Mouse (Mus musculus): Measurements from ENCODE around the gene Rsph1. TPM values are rescaled to one million over a fixed set of nuclear protein-coding genes. Genes with fewer than 3 reads are reported as not detected.

The Rsph1 gene
- polyA plus RNA-seq, 1 experiment from 2014 or later, result 0.62 TPM

DNA sequence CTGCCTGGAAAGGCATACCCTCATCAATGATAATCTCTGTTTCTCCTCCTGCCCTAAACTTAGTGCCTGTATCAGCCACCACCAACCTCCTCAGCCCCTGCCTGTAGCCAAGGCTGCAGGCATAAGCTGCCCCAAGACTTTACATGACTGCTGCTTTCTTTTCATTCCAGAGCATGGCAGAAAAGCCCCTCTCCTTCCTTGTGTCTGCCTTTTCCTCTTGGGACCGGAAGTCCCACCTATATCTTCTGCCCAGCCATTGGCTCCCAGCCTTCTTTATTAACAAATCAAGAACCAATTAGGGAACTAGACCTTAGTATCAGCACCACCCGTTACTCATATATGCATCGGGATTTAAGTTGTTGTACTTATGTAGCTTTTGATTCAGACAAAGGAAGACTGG is 10.0 kb upstream of the Rsph1 start:
- H3K36me3 ChIP-seq (ENCODE audit: control insufficient read depth, insufficient read depth, low read length), result no peaks in the 10 kb centered on the region
- H3K9me3 ChIP-seq (ENCODE audit: control insufficient read depth, low read depth, low read length), result no peaks in the 10 kb centered on the region
- H3K4me1 ChIP-seq (ENCODE audit: control insufficient read depth, insufficient read depth, low read length), result no peaks in the 10 kb centered on the region
- H3K4me2 ChIP-seq (replicated peaks; ENCODE audit: low read depth, low read length), result no peak overlapping the region
- WGBS, result 74% methylated on average over 3 of the region's 3 CpGs
- H3K27ac ChIP-seq (ENCODE audit: low read length), result no peak overlapping the region
- no peak for ATAC-seq (ENCODE audit: insufficient number of reproducible peaks, insufficient read depth, low FRiP score, low read depth)
- H3K27me3 ChIP-seq (ENCODE audit: control insufficient read depth, insufficient read depth, low read length), result no peaks in the 10 kb centered on the region
- H3K9ac ChIP-seq (replicated peaks; ENCODE audit: low read depth, low read length), result no peak overlapping the region
- H3K4me3 ChIP-seq (ENCODE audit: low read depth, low read length), result no peak overlapping the region

DNA sequence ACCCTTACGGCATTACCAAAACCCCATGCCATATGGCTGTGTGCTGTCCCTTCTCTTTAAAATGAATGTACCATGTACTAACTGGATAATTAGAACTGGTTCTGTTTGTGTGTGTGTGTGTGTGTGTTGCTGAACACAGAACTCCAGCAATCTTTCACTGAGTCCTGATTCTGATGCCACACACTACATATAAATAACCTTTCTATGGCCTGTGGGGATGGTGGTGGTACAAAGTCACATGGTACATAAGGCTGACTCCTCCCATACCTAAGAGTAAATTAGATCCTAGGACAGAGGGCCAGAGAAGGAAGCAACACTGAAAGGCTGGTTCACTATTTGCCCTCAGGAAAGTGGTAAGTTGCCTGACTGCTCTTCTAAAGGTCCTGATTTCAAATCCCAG is 9.3 kb upstream of the Rsph1 start, which contains the start of gene Slc37a1:
Slc37a1 (plus strand) TSS at position 301 of the 400 bp plus-strand sequence.
- no peaks in the 10 kb centered on the region for H3K4me1 ChIP-seq (ENCODE audit: control insufficient read depth, insufficient read depth, low read length)
- no peaks in the 10 kb centered on the region for H3K9me3 ChIP-seq (ENCODE audit: control insufficient read depth, low read depth, low read length)
- no peak within 1 kb of the TSS for H3K9ac ChIP-seq (replicated peaks; ENCODE audit: low read depth, low read length)
- H3K27ac ChIP-seq (ENCODE audit: low read length), result no peak within 1 kb of the TSS
- ATAC-seq (ENCODE audit: insufficient number of reproducible peaks, insufficient read depth, low FRiP score, low read depth), result no peak
- no peak within 1 kb of the TSS for H3K4me2 ChIP-seq (replicated peaks; ENCODE audit: low read depth, low read length)
- WGBS, result 100% methylated on average over 1 of the region's 1 CpGs
- no peaks in the 10 kb centered on the region for H3K27me3 ChIP-seq (ENCODE audit: control insufficient read depth, insufficient read depth, low read length)
- no peaks in the 10 kb centered on the region for H3K36me3 ChIP-seq (ENCODE audit: control insufficient read depth, insufficient read depth, low read length)
- no peak within 1 kb of the TSS for H3K4me3 ChIP-seq (ENCODE audit: low read depth, low read length)

DNA sequence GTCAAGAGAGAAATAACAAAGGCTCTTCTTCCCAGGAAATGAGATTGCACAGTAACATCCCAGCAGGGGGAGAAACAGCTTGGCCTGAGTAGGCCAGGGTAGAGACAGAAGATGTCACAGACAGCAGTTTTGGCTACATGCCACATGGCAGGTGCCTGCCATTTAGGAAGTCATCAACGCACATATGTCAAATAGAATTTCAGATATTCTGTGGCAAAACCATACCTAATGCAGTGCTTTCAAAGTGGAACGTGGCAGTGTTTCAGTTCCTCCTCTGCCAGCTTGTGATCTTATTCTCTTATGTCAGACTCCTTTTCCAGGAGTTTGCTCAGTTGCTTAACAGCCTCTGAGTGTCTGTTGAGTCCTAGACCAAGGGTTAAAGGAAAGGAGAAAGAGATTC is 8.7 kb upstream of the Rsph1 start:
- Histone ChIP-seq H3K4me1 (ENCODE audit: control insufficient read depth, insufficient read depth, low read length) (no peaks in the 10 kb centered on the region), H3K4me2 (replicated peaks; ENCODE audit: low read depth, low read length) (no peak overlapping the region), H3K9ac (replicated peaks; ENCODE audit: low read depth, low read length) (no peak overlapping the region), H3K27ac (ENCODE audit: low read length) (no peak overlapping the region), H3K36me3 (ENCODE audit: control insufficient read depth, insufficient read depth, low read length) (no peaks in the 10 kb centered on the region), H3K27me3 (ENCODE audit: control insufficient read depth, insufficient read depth, low read length) (no peaks in the 10 kb centered on the region), H3K9me3 (ENCODE audit: control insufficient read depth, low read depth, low read length) (no peaks in the 10 kb centered on the region), H3K4me3 (ENCODE audit: low read depth, low read length) (no peak overlapping the region)
- ATAC-seq (ENCODE audit: insufficient number of reproducible peaks, insufficient read depth, low FRiP score, low read depth), result no peak
- WGBS, result 73% methylated on average over 2 of the region's 2 CpGs

DNA sequence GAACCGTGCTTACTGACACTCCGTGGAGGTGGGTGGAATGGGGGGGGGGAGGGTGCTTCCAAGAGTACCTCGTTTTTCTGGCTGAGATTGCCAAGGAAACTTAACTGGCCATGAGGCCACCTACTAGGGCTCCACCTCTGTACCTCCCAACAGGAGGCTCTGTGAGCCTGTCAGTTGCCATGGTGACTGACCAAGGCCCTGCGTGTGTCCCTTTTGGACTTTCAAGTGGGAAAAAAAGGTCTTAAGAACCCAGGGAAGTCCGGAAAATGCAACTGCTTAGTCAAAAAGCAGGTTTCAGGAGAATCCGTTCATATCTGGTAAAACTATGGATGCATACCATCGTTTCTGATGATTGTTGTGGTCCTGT is 5.5 kb upstream of the Rsph1 start:
- H3K27me3 ChIP-seq (ENCODE audit: control insufficient read depth, insufficient read depth, low read length), result no peaks in the 10 kb centered on the region
- no peak overlapping the region for H3K9ac ChIP-seq (replicated peaks; ENCODE audit: low read depth, low read length)
- 28% methylated on average over 7 of the region's 7 CpGs for WGBS
- no peaks in the 10 kb centered on the region for H3K9me3 ChIP-seq (ENCODE audit: control insufficient read depth, low read depth, low read length)
- H3K27ac ChIP-seq (ENCODE audit: low read length), result no peak overlapping the region
- H3K4me2 ChIP-seq (replicated peaks; ENCODE audit: low read depth, low read length), result no peak overlapping the region
- H3K4me1 ChIP-seq (ENCODE audit: control insufficient read depth, insufficient read depth, low read length), result no peaks in the 10 kb centered on the region
- no peaks in the 10 kb centered on the region for H3K36me3 ChIP-seq (ENCODE audit: control insufficient read depth, insufficient read depth, low read length)
- ATAC-seq (ENCODE audit: insufficient number of reproducible peaks, insufficient read depth, low FRiP score, low read depth), result no peak
- H3K4me3 ChIP-seq (ENCODE audit: low read depth, low read length), result no peak overlapping the region

DNA sequence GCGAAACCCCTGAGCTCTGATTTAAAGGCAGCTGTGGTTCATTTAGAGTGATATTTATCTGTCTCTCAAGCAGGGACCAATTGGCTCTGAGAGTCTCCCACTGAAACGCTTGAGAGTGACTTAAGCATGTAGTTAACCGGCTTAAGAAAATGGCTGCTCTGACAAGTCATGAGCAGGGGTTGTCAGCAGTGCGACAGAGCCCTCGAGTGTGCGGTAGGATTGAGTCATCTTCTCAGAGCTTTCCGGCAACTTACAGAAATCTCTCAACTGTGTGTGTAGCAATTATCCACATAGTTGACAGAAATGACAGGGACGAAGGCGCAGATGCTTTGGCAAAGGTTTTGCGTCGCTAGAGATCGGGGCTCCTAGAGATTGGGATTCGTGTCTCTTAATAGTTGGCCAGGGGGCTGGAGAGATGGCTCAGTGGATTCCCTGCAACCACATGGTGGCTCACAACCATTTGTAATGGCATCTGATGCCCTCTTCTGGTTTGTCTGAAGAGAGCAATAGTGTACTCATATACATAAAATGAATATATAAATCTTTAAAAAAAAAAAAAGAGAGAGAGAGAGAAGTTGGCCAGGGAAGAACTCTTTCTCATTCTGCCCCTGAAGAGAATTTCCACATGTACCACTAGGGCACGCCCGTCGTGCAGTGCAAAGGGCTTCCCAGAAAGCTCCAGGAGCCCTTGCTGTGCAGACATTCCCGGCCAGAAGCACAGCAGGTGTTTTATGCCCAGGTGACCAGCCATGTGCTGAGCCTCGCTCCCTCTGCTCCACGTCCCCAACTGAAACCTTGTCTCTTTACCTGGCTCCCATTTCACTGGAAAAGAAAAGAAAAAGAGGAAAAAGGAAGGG is 4.9 kb upstream of the Rsph1 start:
- no peak for ATAC-seq (ENCODE audit: insufficient number of reproducible peaks, insufficient read depth, low FRiP score, low read depth)
- no peak overlapping the region for H3K27ac ChIP-seq (ENCODE audit: low read length)
- no peak overlapping the region for H3K9ac ChIP-seq (replicated peaks; ENCODE audit: low read depth, low read length)
- no peaks in the 10 kb centered on the region for H3K36me3 ChIP-seq (ENCODE audit: control insufficient read depth, insufficient read depth, low read length)
- H3K4me2 ChIP-seq (replicated peaks; ENCODE audit: low read depth, low read length), result no peak overlapping the region
- no peaks in the 10 kb centered on the region for H3K27me3 ChIP-seq (ENCODE audit: control insufficient read depth, insufficient read depth, low read length)
- no peak overlapping the region for H3K4me3 ChIP-seq (ENCODE audit: low read depth, low read length)
- no peaks in the 10 kb centered on the region for H3K4me1 ChIP-seq (ENCODE audit: control insufficient read depth, insufficient read depth, low read length)
- H3K9me3 ChIP-seq (ENCODE audit: control insufficient read depth, low read depth, low read length), result no peaks in the 10 kb centered on the region
- WGBS, result 47% methylated on average over 19 of the region's 19 CpGs

DNA sequence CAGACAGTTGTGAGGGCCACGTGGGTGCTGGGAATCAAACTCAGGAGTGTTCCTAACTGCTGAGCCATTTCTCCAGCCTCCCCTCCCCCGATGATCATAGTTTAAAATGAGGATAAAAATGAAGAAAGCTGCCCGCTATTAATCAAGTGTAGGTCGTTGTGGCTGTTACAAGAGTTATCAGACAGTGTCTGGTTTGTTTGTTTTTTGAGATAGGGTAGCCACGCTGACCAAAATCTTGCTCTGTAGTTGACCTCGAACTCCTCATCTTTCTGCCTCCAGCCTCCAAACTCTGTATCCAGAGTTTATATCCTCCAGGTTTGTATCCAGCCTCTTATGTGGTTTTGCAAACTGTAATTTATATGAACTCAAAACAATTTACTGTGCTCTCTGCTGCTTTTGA is 3.1 kb upstream of the Rsph1 start:
- H3K4me1 ChIP-seq (ENCODE audit: control insufficient read depth, insufficient read depth, low read length), result no peaks in the 10 kb centered on the region
- no peaks in the 10 kb centered on the region for H3K27me3 ChIP-seq (ENCODE audit: control insufficient read depth, insufficient read depth, low read length)
- no peak overlapping the region for H3K4me3 ChIP-seq (ENCODE audit: low read depth, low read length)
- no peak for ATAC-seq (ENCODE audit: insufficient number of reproducible peaks, insufficient read depth, low FRiP score, low read depth)
- no peak overlapping the region for H3K9ac ChIP-seq (replicated peaks; ENCODE audit: low read depth, low read length)
- no peaks in the 10 kb centered on the region for H3K36me3 ChIP-seq (ENCODE audit: control insufficient read depth, insufficient read depth, low read length)
- no peaks in the 10 kb centered on the region for H3K9me3 ChIP-seq (ENCODE audit: control insufficient read depth, low read depth, low read length)
- no peak overlapping the region for H3K4me2 ChIP-seq (replicated peaks; ENCODE audit: low read depth, low read length)
- 48% methylated on average over 6 of the region's 6 CpGs for WGBS
- no peak overlapping the region for H3K27ac ChIP-seq (ENCODE audit: low read length)

DNA sequence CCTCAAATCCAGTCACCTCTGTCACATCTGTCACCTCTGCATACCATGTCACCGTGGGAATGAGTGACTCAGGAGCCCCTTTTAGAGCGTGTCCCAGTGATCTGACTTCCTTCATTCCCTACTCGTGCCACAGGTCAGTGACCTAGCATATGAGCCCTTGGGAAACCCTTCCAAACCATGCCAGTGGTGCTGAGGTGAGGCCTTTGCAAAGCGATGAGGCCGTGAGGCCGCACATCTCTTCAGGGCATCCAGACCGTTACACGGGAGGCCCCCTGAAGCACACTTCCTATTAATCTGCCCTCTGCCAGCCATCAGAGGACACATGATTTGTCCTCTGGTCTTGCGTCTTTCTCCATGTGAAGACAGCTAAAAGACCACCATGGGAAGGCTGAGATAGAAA is 2.4 kb upstream of the Rsph1 start:
- ATAC-seq (ENCODE audit: insufficient number of reproducible peaks, insufficient read depth, low FRiP score, low read depth), result no peak
- no peak overlapping the region for H3K9ac ChIP-seq (replicated peaks; ENCODE audit: low read depth, low read length)
- no peak overlapping the region for H3K4me2 ChIP-seq (replicated peaks; ENCODE audit: low read depth, low read length)
- H3K4me3 ChIP-seq (ENCODE audit: low read depth, low read length), result no peak overlapping the region
- no peaks in the 10 kb centered on the region for H3K27me3 ChIP-seq (ENCODE audit: control insufficient read depth, insufficient read depth, low read length)
- no peaks in the 10 kb centered on the region for H3K4me1 ChIP-seq (ENCODE audit: control insufficient read depth, insufficient read depth, low read length)
- no peaks in the 10 kb centered on the region for H3K9me3 ChIP-seq (ENCODE audit: control insufficient read depth, low read depth, low read length)
- no peaks in the 10 kb centered on the region for H3K36me3 ChIP-seq (ENCODE audit: control insufficient read depth, insufficient read depth, low read length)
- no peak overlapping the region for H3K27ac ChIP-seq (ENCODE audit: low read length)
- 78% methylated on average over 9 of the region's 9 CpGs for WGBS

DNA sequence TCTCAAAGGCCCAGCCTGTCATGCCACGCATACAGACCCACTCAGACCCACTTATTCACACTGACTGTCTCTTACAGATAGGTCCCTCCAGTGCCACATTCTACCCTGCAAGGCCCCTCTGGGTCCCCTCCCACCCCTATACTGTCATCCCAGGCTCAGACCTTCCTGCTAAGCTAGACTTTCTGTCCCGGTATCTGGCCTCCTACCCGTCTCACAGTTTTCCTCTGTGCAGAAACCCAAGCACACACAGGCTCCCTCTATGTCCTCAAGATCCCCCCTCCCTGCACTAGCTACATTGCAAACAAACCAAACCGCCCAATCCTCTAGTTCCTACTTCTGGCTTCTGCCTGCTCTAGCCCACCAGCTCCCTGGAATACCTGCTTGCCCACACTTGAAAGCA is 748 bp upstream of the Rsph1 start:
- Histone ChIP-seq H3K4me1 (ENCODE audit: control insufficient read depth, insufficient read depth, low read length) (no peaks in the 10 kb centered on the region), H3K27me3 (ENCODE audit: control insufficient read depth, insufficient read depth, low read length) (no peaks in the 10 kb centered on the region), H3K4me2 (replicated peaks; ENCODE audit: low read depth, low read length) (no peak overlapping the region), H3K9me3 (ENCODE audit: control insufficient read depth, low read depth, low read length) (no peaks in the 10 kb centered on the region), H3K27ac (ENCODE audit: low read length) (no peak overlapping the region), H3K9ac (replicated peaks; ENCODE audit: low read depth, low read length) (no peak overlapping the region), H3K36me3 (ENCODE audit: control insufficient read depth, insufficient read depth, low read length) (no peaks in the 10 kb centered on the region), H3K4me3 (ENCODE audit: low read depth, low read length) (no peak overlapping the region)
- WGBS, result 71% methylated on average over 4 of the region's 4 CpGs
- ATAC-seq (ENCODE audit: insufficient number of reproducible peaks, insufficient read depth, low FRiP score, low read depth), result no peak

All from stomach, embryonic 14.5 days (tissue).